Mouse (Mus musculus) limb, embryonic 12.5 days (tissue): Measurements from ENCODE around the gene Prr7. TPM values are rescaled to one million over a fixed set of nuclear protein-coding genes. Genes with fewer than 3 reads are reported as not detected.

ENCODE experiments used
- ATAC-seq: fragments of 200-750 bp; cut with Nextera tagmentation; 2 replicates; pipeline ENCODE4 v1.8.0; 2017; ENCODE audit warnings: low read depth, moderate TSS enrichment; ENCODE audit not compliant: insufficient number of reproducible peaks, insufficient read depth, low FRiP score, low TSS enrichment
- H3K27ac ChIP-seq: fragments of 300-500 bp; sonication (generic); 2 replicates; pipeline ENCODE4 v1.5.1; 2016; ENCODE audit warnings: mild to moderate bottlenecking, moderate library complexity
- H3K27me3 ChIP-seq: fragments of 300-500 bp; sonication (generic); 2 replicates; pipeline ENCODE4 v1.6.1; 2016; ENCODE audit warnings: mild to moderate bottlenecking, moderate library complexity
- H3K36me3 ChIP-seq: fragments of 300-500 bp; sonication (generic); 2 replicates; pipeline ENCODE4 v1.6.1; 2016; ENCODE audit warnings: mild to moderate bottlenecking, moderate library complexity
- H3K4me1 ChIP-seq: fragments of 300-500 bp; sonication (generic); replicated peaks from 2 replicates; pipeline ENCODE4 v1.6.1; 2016
- H3K4me2 ChIP-seq: fragments of 300-500 bp; sonication (generic); 2 replicates; pipeline ENCODE4 v1.6.1; 2016; ENCODE audit warnings: mild to moderate bottlenecking, moderate library complexity
- H3K4me3 ChIP-seq: fragments of 300-500 bp; sonication (generic); replicated peaks from 2 replicates; pipeline ENCODE4 v1.5.1; 2016; ENCODE audit warnings: mild to moderate bottlenecking
- H3K9ac ChIP-seq: fragments of 300-500 bp; sonication (generic); replicated peaks from 2 replicates; pipeline ENCODE4 v1.6.1; 2016; ENCODE audit warnings: mild to moderate bottlenecking, moderate library complexity
- H3K9me3 ChIP-seq: fragments of 300-500 bp; sonication (generic); 2 replicates; pipeline ENCODE4 v1.6.1; 2016; ENCODE audit warnings: mild to moderate bottlenecking, moderate library complexity
- WGBS: fragments of 180-500 bp; shearing (Covaris S2); methylation state at CpG from one replicate; pipeline ENCODE4 v1.1.7; 2016; 5-methylcytosine and 5-hydroxymethylcytosine counted together
- polyA plus RNA-seq: library from polyadenylated mRNA; unstranded; fragments of >200 nt; fragmentation: Nextera tagmentation; extraction: Ambion mirVana; gene quantifications from 2 replicates; pipeline ENCODE4 v1.2.1, GENCODE M21; 2016

Prr7 gene
- 0.67 and 1.1 TPM in 2 replicates for polyA plus RNA-seq

GRCm38 (mm10) chr13:55464027-55464884 is at the start of gene Prr7:
TSS of gene Prr7 (plus strand) at chr13:55464267.
- no peaks in the 10 kb centered on the region for H3K27me3 ChIP-seq
- H3K9ac ChIP-seq: peak within 1 kb of the TSS; percentile 80
- WGBS: under 1% methylated on average over 82 of the region's 84 CpGs
- H3K9me3 ChIP-seq: no peaks in the 10 kb centered on the region
- peaks cover 36% of the 10 kb centered on the region for H3K36me3 ChIP-seq
- peak within 1 kb of the TSS; percentile 76 for H3K4me3 ChIP-seq
- peak; percentile 57 for ATAC-seq
- H3K4me1 ChIP-seq: peaks cover 27% of the 10 kb centered on the region
- H3K27ac ChIP-seq: peak within 1 kb of the TSS; percentile 89
- H3K4me2 ChIP-seq: peak within 1 kb of the TSS; percentile 93

DNA sequence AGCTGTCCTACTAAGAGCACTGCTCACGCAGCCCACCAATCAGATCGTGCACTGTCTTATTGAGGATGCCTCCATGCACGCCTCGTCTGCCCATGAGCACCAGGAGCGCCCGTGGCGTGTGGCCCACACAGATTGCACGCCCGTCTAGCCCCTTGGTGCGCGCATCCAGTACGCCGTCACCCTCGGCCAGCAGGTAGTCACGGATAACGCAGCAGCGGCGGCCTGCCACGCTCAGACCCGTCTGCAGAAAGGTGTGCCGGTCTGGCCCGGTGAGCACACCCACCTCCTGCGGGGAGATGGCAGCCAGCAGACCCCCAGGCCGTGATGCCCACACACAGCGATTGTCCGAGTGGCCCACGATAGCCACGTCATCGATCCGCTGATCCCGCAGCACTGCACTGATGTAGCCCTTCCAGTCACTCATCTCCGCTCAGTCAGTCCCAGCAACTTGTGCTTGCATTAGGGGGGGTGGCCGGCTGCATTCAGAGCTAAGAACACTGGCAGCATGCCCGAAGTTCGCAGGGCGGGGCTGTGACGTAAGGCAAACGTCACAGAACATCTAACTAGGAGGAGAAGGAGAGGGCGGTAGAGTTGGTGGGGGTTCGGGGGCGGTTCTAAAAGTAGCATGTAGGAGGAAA is 49.2 kb upstream of the Prr7 start, which contains the start of gene Pfn3:
Pfn3 (minus strand) TSS at position 490 of the 638 bp plus-strand sequence.
- H3K9me3 ChIP-seq: no peaks in the 10 kb centered on the region
- peak; percentile 78 for ATAC-seq
- H3K27ac ChIP-seq: no peak within 1 kb of the TSS
- 5% methylated on average over 41 of the region's 41 CpGs for WGBS
- peak within 1 kb of the TSS; percentile 66 for H3K9ac ChIP-seq
- peaks cover 64% of the 10 kb centered on the region for H3K27me3 ChIP-seq
- H3K36me3 ChIP-seq: no peaks in the 10 kb centered on the region
- peaks cover 8% of the 10 kb centered on the region for H3K4me1 ChIP-seq
- peak within 1 kb of the TSS; percentile 75 for H3K4me2 ChIP-seq
- H3K4me3 ChIP-seq: peak within 1 kb of the TSS; percentile 41

GRCm38 (mm10) chr13:55418004-55418403 is 46.1 kb upstream of the Prr7 start:
- Histone ChIP-seq H3K4me3 (no peak overlapping the region), H3K4me2 (peak overlapping the region; percentile 21), H3K27ac (no peak overlapping the region), H3K36me3 (no peaks in the 10 kb centered on the region), H3K27me3 (peaks cover 83% of the 10 kb centered on the region), H3K9me3 (no peaks in the 10 kb centered on the region), H3K4me1 (peaks cover 18% of the 10 kb centered on the region), H3K9ac (no peak overlapping the region)
- 15% methylated on average over 12 of the region's 12 CpGs for WGBS
- ATAC-seq: no peak

GRCm38 (mm10) chr13:55419142-55419541 is 44.9 kb upstream of the Prr7 start:
- no peak overlapping the region for H3K9ac ChIP-seq
- H3K4me1 ChIP-seq: peaks cover 18% of the 10 kb centered on the region
- 80% methylated on average over 5 of the region's 5 CpGs for WGBS
- H3K27ac ChIP-seq: no peak overlapping the region
- H3K27me3 ChIP-seq: peaks cover 76% of the 10 kb centered on the region
- ATAC-seq: no peak
- no peak overlapping the region for H3K4me3 ChIP-seq
- no peak overlapping the region for H3K4me2 ChIP-seq
- H3K9me3 ChIP-seq: no peaks in the 10 kb centered on the region
- H3K36me3 ChIP-seq: no peaks in the 10 kb centered on the region

DNA sequence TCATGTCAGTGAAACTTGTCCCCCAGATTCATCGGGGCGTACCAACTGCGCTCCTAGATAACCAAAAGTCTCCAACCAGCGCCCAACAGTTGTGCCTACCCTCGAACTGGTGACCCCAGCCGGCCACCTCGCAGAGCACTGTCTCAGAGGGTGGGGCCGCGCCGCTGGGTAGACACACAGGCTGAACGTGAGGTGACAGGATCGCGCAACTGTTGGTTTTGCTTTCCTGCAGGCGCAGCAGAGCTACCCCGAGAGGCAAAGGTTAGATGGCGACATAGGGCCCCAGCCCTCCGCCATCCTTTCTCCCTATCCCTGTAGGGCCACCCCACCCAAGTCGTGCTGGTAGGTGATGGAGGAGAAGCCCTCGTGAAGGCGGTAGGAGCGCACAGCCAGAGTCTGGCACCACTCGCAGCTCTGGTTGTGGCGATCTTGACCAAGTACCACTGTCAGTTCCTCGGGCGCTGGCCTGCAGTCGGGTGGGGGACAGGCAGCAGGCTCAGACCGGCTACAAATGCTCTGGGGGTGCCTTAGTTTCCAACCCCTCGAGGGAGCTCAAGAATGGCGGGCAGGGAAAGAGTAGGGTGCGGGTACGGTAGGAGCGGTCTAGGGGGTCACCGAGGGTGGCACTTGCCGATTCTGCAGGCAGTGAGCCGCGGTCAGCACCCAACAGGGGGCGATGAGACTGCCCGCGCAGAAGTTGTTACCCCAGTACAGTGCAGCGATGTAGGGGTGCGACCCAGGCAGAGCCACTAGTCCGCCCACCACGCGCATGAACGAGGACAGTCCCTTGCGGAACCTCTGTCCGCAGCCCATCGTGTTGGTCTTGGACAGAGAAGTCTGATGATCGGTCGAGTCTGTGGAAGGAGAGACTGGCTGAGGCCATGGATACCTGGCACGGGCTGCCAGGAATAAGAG is 43.8 kb upstream of the Prr7 start:
- H3K9ac ChIP-seq: 0 out of 2 replicates have a peak overlapping the region, but pooled peaks have one; percentile 18
- WGBS: 30% methylated on average over 51 of the region's 51 CpGs
- H3K4me3 ChIP-seq: peak overlapping the region; percentile 21; the same call in 1 of the 2 replicates
- peaks cover 65% of the 10 kb centered on the region for H3K27me3 ChIP-seq
- peak overlapping the region; percentile 51; the same call in 1 of the 2 replicates for H3K4me2 ChIP-seq
- no peaks in the 10 kb centered on the region for H3K9me3 ChIP-seq
- H3K27ac ChIP-seq: no peak overlapping the region
- ATAC-seq: no peak
- peaks cover 10% of the 10 kb centered on the region for H3K4me1 ChIP-seq
- H3K36me3 ChIP-seq: no peaks in the 10 kb centered on the region

GRCm38 (mm10) chr13:55420933-55421800 is 42.9 kb upstream of the Prr7 start:
- H3K4me2 ChIP-seq: peak overlapping the region; percentile 51
- peaks cover 63% of the 10 kb centered on the region for H3K27me3 ChIP-seq
- peak overlapping the region; percentile 21 for H3K4me3 ChIP-seq
- 11% methylated on average over 35 of the region's 35 CpGs for WGBS
- H3K9me3 ChIP-seq: no peaks in the 10 kb centered on the region
- no peak; the same call in 1 of the 2 replicates for ATAC-seq
- H3K36me3 ChIP-seq: no peaks in the 10 kb centered on the region
- peak overlapping the region; percentile 32; the same call in 1 of the 2 replicates for H3K9ac ChIP-seq
- peaks cover 10% of the 10 kb centered on the region for H3K4me1 ChIP-seq
- no peak overlapping the region for H3K27ac ChIP-seq

DNA sequence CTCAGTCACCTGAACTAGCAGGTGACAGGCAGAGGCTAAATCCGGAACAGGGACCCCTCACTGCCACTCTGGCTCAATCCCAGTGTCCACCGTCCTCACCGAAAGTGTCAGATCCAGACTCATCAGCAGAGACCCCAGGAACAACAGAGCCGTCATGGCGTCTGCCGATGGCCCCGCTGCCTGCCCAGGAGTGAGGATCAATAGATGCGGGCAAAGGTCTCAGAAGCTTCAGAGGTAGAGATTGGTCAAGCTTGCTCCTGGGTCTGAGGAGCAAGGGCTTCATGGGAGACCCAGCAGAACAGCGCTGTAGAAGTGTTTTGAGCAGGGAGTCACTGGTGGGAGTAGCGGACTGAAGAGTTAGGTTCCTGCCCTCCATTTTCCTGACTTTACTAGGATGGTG is 37.5 kb upstream of the Prr7 start, which contains the start of gene F12:
F12 (minus strand) TSS at position 181 of the 400 bp plus-strand sequence.
- no peaks in the 10 kb centered on the region for H3K9me3 ChIP-seq
- no peak for ATAC-seq
- no peaks in the 10 kb centered on the region for H3K36me3 ChIP-seq
- H3K4me1 ChIP-seq: peaks cover 3% of the 10 kb centered on the region
- H3K27ac ChIP-seq: no peak within 1 kb of the TSS
- H3K9ac ChIP-seq: no peak within 1 kb of the TSS
- no peak within 1 kb of the TSS for H3K4me3 ChIP-seq
- H3K27me3 ChIP-seq: peaks cover 22% of the 10 kb centered on the region
- 89% methylated on average over 10 of the region's 10 CpGs for whole genome bisulfite sequencing
- H3K4me2 ChIP-seq: no peak within 1 kb of the TSS

- ATAC-seq: no peak
- Histone ChIP-seq H3K36me3 (no peaks in the 10 kb centered on the region), H3K9me3 (0 out of 2 replicates have a peak, but pooled peaks cover 5% of the 10 kb centered on the region), H3K4me3 (no peak overlapping the region), H3K4me2 (no peak overlapping the region), H3K9ac (no peak overlapping the region), H3K4me1 (no peaks in the 10 kb centered on the region), H3K27me3 (peaks cover 4% of the 10 kb centered on the region), H3K27ac (no peak overlapping the region)
- 69% methylated on average over 12 of the region's 12 CpGs for WGBS
Measured at GRCm38 (mm10) chr13:55429226-55429888, 34.7 kb upstream of the Prr7 start.

- H3K27ac ChIP-seq: no peak overlapping the region
- H3K9me3 ChIP-seq: 0 out of 2 replicates have a peak, but pooled peaks cover 5% of the 10 kb centered on the region
- no peak overlapping the region for H3K9ac ChIP-seq
- ATAC-seq: no peak
- 81% methylated on average over 2 of the region's 2 CpGs for WGBS
- no peak overlapping the region for H3K4me2 ChIP-seq
- no peak overlapping the region for H3K4me3 ChIP-seq
- no peaks in the 10 kb centered on the region for H3K36me3 ChIP-seq
- H3K4me1 ChIP-seq: no peaks in the 10 kb centered on the region
- peaks cover 4% of the 10 kb centered on the region for H3K27me3 ChIP-seq
Measured at GRCm38 (mm10) chr13:55430566-55430965, 33.5 kb upstream of the Prr7 start.
